Mouse (Mus musculus): ENCODE measurements around the gene Ankmy1.

Gene Ankmy1

GRCm38 (mm10) chr1:92902786-92903185 lies at the start of gene Ankmy1:
TSS of gene Ankmy1 (minus strand) at chr1:92902906.
- DNase-seq = no peak

- DNase-seq = no peak
These were observed 47.9 kb upstream of the Ankmy1 start, which contains the start of gene Gpr35 for GRCm38 (mm10) chr1:92950607-92951006. TSS of gene Gpr35 (plus strand) at chr1:92950865.

- peak in 1 of 2 experiments; percentile 2 for DNase-seq
These were observed 46.7 kb upstream of the Ankmy1 start for GRCm38 (mm10) chr1:92949426-92949825.

- DNase-seq = peak in 1 of 2 experiments; percentile 2
These were observed 45.3 kb upstream of the Ankmy1 start for GRCm38 (mm10) chr1:92947966-92948365.

GRCm38 (mm10) chr1:92943219-92943989 lies 40.7 kb upstream of the Ankmy1 start:
- peak in 1 of 2 experiments; percentile 1 for DNase-seq

- no peak for DNase-seq
These were observed 37.0 kb upstream of the Ankmy1 start for GRCm38 (mm10) chr1:92939746-92940145.

- no peak for DNase-seq
These were observed 35.1 kb upstream of the Ankmy1 start for GRCm38 (mm10) chr1:92937797-92938196.

GRCm38 (mm10) chr1:92936467-92936866 lies 33.8 kb upstream of the Ankmy1 start:
- no peak for DNase-seq

GRCm38 (mm10) chr1:92935977-92936376 lies 33.3 kb upstream of the Ankmy1 start:
- no peak for DNase-seq

GRCm38 (mm10) chr1:92935054-92935962 lies 32.6 kb upstream of the Ankmy1 start:
- DNase-seq = no peak

GRCm38 (mm10) chr1:92934182-92934827 lies 31.6 kb upstream of the Ankmy1 start, which contains the start of gene Capn10:
TSS of gene Capn10 (plus strand) at chr1:92934376.
- peak; percentile 86 to 91 for DNase-seq

GRCm38 (mm10) chr1:92933611-92934010 lies 30.9 kb upstream of the Ankmy1 start:
- DNase-seq = no peak

GRCm38 (mm10) chr1:92930171-92930706 lies 27.5 kb upstream of the Ankmy1 start:
- DNase-seq = no peak

- no peak for DNase-seq
These were observed 18.8 kb upstream of the Ankmy1 start for GRCm38 (mm10) chr1:92921496-92921895.

- no peak for DNase-seq
These were observed 17.9 kb upstream of the Ankmy1 start for GRCm38 (mm10) chr1:92920474-92921200.

GRCm38 (mm10) chr1:92919775-92920174 lies 17.1 kb upstream of the Ankmy1 start:
- DNase-seq = no peak

GRCm38 (mm10) chr1:92919151-92919550 lies 16.4 kb upstream of the Ankmy1 start:
- DNase-seq = no peak

GRCm38 (mm10) chr1:92916725-92917124 lies 14.0 kb upstream of the Ankmy1 start:
- DNase-seq = no peak

GRCm38 (mm10) chr1:92914993-92915392 lies 12.3 kb upstream of the Ankmy1 start:
- DNase-seq = peak in 1 of 2 experiments; percentile 2

GRCm38 (mm10) chr1:92914239-92914638 lies 11.5 kb upstream of the Ankmy1 start:
- no peak for DNase-seq

- DNase-seq = peak in 1 of 2 experiments; percentile 30
These were observed 9.6 kb upstream of the Ankmy1 start for GRCm38 (mm10) chr1:92912286-92912685.

- DNase-seq = no peak
These were observed 9.0 kb upstream of the Ankmy1 start for GRCm38 (mm10) chr1:92911721-92912138.

Measured in thymus, adult 18-20 months (tissue).